Mouse (Mus musculus): ENCODE results near the gene Tnrc18. TPM values are rescaled to one million over a fixed set of nuclear protein-coding genes. Genes with fewer than 3 reads are reported as not detected.

The Tnrc18 gene
- total and polyA plus RNA-seq, 3 experiments = 0.71 to 7.7 (median 5.2) TPM

DNA sequence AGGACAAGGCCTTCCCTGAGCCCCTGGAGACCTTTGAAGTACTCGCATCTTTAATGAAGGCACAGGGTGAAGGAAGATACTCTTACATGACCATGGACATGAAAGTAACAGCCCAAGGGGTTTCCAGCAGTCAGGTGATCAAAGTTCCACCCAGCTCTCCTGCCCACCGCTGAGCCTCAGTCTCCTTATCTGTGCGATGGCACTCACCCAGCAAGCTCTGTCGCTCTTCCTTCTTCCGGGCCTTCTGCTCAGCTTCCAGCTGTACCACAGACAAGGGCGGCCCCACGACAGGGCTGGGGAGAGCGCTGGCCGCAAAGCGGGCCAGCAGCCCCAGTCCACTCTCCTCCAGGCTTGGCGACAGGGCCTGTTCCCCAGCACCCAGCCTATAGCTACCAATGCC is 67.3 kb downstream of the Tnrc18 start:
- in situ Hi-C loops (cut with MboI; ENCODE audit: low pct_ligation_motif_present, low pct_unique_long_range_greater_than_20kb, low sequenced_read_pairs) (no loop called here), dilution Hi-C loops (cut with MboI; ENCODE audit: extremely low pct_ligation_motif_present, extremely low pct_unique_long_range_greater_than_20kb, low sequenced_read_pairs) (no loop called here)
- Histone ChIP-seq H3K9ac (ENCODE audit: insufficient read depth, low read depth) (no peak overlapping the region), H3K79me2 (replicated peaks; ENCODE audit: control insufficient read depth, extremely low read depth, insufficient read depth, poor library complexity, severe bottlenecking) (no peaks in the 10 kb centered on the region), H3K9me3 (replicated peaks; ENCODE audit: low read length) (no peaks in the 10 kb centered on the region), H3K36me3 (replicated peaks in 1 of 2; ENCODE audit: control insufficient read depth in 1 of 2, insufficient read depth in 1 of 2, low read length in 1 of 2) (peaks cover 15 to 68% of the 10 kb centered on the region in 2 experiments), H3K4me2 (ENCODE audit: insufficient read depth, low read depth, poor library complexity, severe bottlenecking) (no peak overlapping the region), H3K4me3 (replicated peaks in 1 of 3; ENCODE audit: low read depth in 2 of 3, low read length in 2 of 3, poor library complexity in 1 of 3) (no peak overlapping the region), H3K27me3 (replicated peaks) (no peaks in the 10 kb centered on the region), H3K27ac (ENCODE audit: insufficient read depth, low read depth) (no peak overlapping the region), H3K4me1 (ENCODE audit: control insufficient read depth in 1 of 2, insufficient read depth in 2 of 2) (peaks cover 6 to 21% of the 10 kb centered on the region in 2 experiments; a peak in 3 of 4 replicates)
- TF ChIP-seq MAFK (IDR thresholded peaks at IDR 0.05; ENCODE audit: insufficient replicate concordance, low read length) = no peak
- TF ChIP-seq JUN (IDR thresholded peaks at IDR 0.05; ENCODE audit: insufficient read depth, low read depth, low read length) = no peak
- TF ChIP-seq NELFE (IDR thresholded peaks at IDR 0.05; ENCODE audit: low read depth, low read length) = no peak
- no peak for TF ChIP-seq POLR2A (IDR thresholded peaks at IDR 0.05; ENCODE audit: low read depth, low read length)
- no peak for TF ChIP-seq ZKSCAN1 (IDR thresholded peaks at IDR 0.05; ENCODE audit: borderline replicate concordance, low read depth, low read length)
- TF ChIP-seq MEF2A (IDR thresholded peaks at IDR 0.05; ENCODE audit: borderline replicate concordance, low read depth, low read length) = no peak
- no peak for TF ChIP-seq BHLHE40 (IDR thresholded peaks at IDR 0.05; ENCODE audit: low read depth, low read length)
- TF ChIP-seq POLR2AphosphoS2 (IDR thresholded peaks at IDR 0.05; ENCODE audit: low read depth, low read length) = no peak
- TF ChIP-seq MYC (IDR thresholded peaks at IDR 0.05; ENCODE audit: low read depth, low read length) = no peak
- TF ChIP-seq CTCF (conservative IDR thresholded peaks at IDR 0.05 in 1 of 2, IDR thresholded peaks at IDR 0.05 in 1 of 2; ENCODE audit: low read depth in 2 of 2, low read length in 2 of 2) = no peak
- no peak for TF ChIP-seq USF2 (conservative IDR thresholded peaks at IDR 0.05; ENCODE audit: low read depth, low read length)
- no peak for TF ChIP-seq MAX (IDR thresholded peaks at IDR 0.05; ENCODE audit: low read length)
- TF ChIP-seq TBP (conservative IDR thresholded peaks at IDR 0.05; ENCODE audit: low read depth, low read length) = no peak
- TF ChIP-seq SIN3A (IDR thresholded peaks at IDR 0.05; ENCODE audit: low read length) = no peak
- TF ChIP-seq NRF1 (IDR thresholded peaks at IDR 0.05; ENCODE audit: low read depth, low read length) = no peak
- DNase-seq (ENCODE audit: extremely low read depth) = no peak

DNA sequence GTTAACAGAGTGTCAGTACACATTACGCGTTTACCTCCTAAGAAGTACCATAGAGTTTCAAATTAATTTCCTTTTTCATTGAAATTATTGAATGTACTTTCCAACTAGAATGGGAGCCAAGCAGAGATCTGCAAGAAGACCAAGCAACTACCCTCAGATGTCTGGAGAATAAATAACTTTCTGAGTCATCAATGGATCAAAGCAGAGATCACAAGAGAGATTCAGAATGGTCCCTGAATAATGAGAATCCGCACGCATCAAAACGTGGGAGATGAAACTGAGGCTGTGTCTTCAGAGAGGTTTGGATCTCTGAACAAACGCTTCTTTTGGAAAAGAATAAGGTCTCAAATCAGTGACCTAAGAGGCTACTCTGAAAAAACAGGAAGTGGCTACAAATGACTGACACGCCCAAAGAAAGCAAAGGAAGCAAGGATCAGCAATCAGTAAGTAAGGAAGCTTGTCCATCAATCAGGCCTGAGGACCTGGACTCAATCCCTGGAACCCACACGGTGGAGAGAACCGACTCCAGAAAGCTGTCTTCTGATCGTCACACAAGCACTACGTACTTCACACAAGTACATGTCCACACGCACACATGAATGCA is 70.3 kb downstream of the Tnrc18 start:
- Histone ChIP-seq H3K9ac (ENCODE audit: insufficient read depth, low read depth) (no peak overlapping the region), H3K4me1 (ENCODE audit: control insufficient read depth in 1 of 2, insufficient read depth in 2 of 2) (peaks cover 6 to 21% of the 10 kb centered on the region in 2 experiments; a peak in 3 of 4 replicates), H3K79me2 (replicated peaks; ENCODE audit: control insufficient read depth, extremely low read depth, insufficient read depth, poor library complexity, severe bottlenecking) (no peaks in the 10 kb centered on the region), H3K4me3 (replicated peaks in 1 of 3; ENCODE audit: low read depth in 2 of 3, low read length in 2 of 3, poor library complexity in 1 of 3) (no peak overlapping the region), H3K27ac (ENCODE audit: insufficient read depth, low read depth) (no peak overlapping the region), H3K9me3 (replicated peaks; ENCODE audit: low read length) (no peaks in the 10 kb centered on the region), H3K27me3 (replicated peaks) (no peaks in the 10 kb centered on the region), H3K4me2 (ENCODE audit: insufficient read depth, low read depth, poor library complexity, severe bottlenecking) (no peak overlapping the region), H3K36me3 (replicated peaks in 1 of 2; ENCODE audit: control insufficient read depth in 1 of 2, insufficient read depth in 1 of 2, low read length in 1 of 2) (peaks cover 32 to 78% of the 10 kb centered on the region in 2 experiments)
- peak; percentile 11 for DNase-seq (ENCODE audit: extremely low read depth)
- dilution Hi-C loops (cut with MboI; ENCODE audit: extremely low pct_ligation_motif_present, extremely low pct_unique_long_range_greater_than_20kb, low sequenced_read_pairs) (no loop called here), in situ Hi-C loops (cut with MboI; ENCODE audit: low pct_ligation_motif_present, low pct_unique_long_range_greater_than_20kb, low sequenced_read_pairs) (no loop called here)
- no peak for TF ChIP-seq POLR2A (IDR thresholded peaks at IDR 0.05; ENCODE audit: low read depth, low read length)
- TF ChIP-seq MEF2A (IDR thresholded peaks at IDR 0.05; ENCODE audit: borderline replicate concordance, low read depth, low read length) = no peak
- TF ChIP-seq ELF1 (IDR thresholded peaks at IDR 0.05; ENCODE audit: low read depth, low read length) = 0 out of 2 replicates have a peak, but pooled peaks have one; percentile 16
- TF ChIP-seq ZKSCAN1 (IDR thresholded peaks at IDR 0.05; ENCODE audit: borderline replicate concordance, low read depth, low read length) = no peak
- TF ChIP-seq PAX5 (IDR thresholded peaks at IDR 0.05; ENCODE audit: low read length) = no peak
- TF ChIP-seq CTCF (conservative IDR thresholded peaks at IDR 0.05 in 1 of 2, IDR thresholded peaks at IDR 0.05 in 1 of 2; ENCODE audit: low read depth in 2 of 2, low read length in 2 of 2) = no peak
- TF ChIP-seq JUN (IDR thresholded peaks at IDR 0.05; ENCODE audit: insufficient read depth, low read depth, low read length) = no peak
- 0 out of 2 replicates have a peak, but pooled peaks have one; percentile 14 for TF ChIP-seq EP300 (IDR thresholded peaks at IDR 0.05; ENCODE audit: low read length)
- no peak for TF ChIP-seq TCF12 (IDR thresholded peaks at IDR 0.05; ENCODE audit: low read depth, low read length)
- no peak for TF ChIP-seq POLR2AphosphoS2 (IDR thresholded peaks at IDR 0.05; ENCODE audit: low read depth, low read length)
- no peak for TF ChIP-seq GABPA (IDR thresholded peaks at IDR 0.05; ENCODE audit: insufficient replicate concordance, low read depth, low read length)
- TF ChIP-seq CHD1 (IDR thresholded peaks at IDR 0.05; ENCODE audit: low read depth, low read length) = no peak

Measured in CH12.LX (cell line).